Mouse (Mus musculus) lung, postnatal 10 days (tissue): ENCODE measurements around the gene Vsig10.
"Not testable (repeated sequence)": the region's sequence is repeated elsewhere in the genome, so short reads cannot be mapped to it uniquely, and the experiment has no call there.

Experiments
- DNase-seq: peaks from one replicate; pipeline ENCODE4 v3.0.0; 2021

Gene Vsig10

DNA sequence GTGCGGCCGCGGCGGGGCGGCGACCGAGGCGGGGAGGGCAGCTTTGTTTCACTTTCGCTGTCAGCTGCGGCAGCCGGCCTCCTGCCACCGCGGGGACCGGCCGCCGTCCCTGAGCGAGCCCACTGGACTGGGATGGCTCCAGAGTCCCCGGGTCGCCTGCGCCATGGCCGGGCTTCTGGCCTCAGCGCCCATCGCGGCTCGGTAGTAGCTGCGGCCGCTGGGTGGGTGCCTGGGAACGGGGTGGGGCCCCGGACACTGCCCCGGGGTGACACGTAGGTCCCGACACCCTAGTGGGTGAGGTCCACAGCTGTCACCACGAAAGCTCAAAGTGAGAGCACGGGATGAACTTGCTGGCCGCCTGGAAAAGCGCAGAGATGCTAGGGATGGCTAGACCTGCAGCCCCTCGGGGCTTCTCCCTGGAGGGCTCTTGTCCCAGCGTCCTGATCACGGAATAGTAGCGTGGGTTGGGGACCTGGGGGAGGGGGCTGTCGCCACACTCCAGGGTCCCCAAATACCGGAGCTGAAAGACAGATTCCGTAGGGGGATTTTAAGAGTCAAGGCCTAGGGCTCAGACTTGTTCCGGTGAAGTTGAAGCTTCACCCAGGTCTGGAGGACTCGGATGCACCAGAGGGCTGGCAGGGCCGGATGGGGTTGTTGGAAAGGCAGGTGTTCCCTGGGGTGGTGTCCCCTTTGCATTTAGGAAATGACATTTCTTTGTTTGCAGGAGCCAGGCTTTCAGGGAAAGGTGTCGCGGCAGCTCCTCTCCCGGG is 38.8 kb downstream of the Vsig10 start:
- peak; percentile 31 for DNase-seq

DNA sequence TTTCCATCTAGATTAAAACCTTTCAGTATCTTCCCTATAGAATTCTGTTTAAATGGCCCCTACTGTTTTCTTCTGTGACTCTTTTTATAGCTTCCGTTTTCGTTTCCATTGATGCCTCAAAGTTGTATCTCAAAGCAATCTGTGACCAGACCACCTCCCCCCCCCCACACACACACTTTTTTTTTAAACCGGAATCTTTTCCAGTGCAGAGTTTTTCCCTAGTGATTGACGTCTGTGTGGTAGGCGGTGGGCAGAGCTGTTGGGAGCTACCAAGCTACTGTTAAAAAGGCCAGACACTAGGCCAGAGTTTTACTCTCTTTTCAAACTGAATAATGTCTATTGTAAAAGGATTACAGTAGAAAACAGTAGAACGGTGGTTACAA is 39.4 kb downstream of the Vsig10 start:
- DNase-seq = no peak

DNA sequence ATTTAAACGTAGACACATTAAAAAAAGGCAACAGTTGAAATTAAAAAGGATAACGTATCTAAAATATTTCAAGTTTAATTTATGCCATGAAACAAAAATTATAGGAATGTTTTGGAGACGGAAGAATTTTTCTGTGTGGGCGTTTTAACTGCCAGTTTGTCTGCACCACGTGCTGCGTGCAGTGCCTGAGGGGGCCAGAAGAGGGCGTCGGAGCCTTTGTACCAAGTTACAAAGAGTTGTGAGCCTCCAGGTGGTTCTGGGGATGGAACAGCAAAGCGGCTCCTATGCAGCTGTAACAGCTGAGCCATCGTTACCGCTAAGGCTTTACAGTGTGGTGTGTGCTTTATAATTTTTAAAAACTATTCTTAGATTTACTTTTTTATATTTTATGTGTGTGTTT is 39.8 kb downstream of the Vsig10 start:
- peak; percentile 86 for DNase-seq

DNA sequence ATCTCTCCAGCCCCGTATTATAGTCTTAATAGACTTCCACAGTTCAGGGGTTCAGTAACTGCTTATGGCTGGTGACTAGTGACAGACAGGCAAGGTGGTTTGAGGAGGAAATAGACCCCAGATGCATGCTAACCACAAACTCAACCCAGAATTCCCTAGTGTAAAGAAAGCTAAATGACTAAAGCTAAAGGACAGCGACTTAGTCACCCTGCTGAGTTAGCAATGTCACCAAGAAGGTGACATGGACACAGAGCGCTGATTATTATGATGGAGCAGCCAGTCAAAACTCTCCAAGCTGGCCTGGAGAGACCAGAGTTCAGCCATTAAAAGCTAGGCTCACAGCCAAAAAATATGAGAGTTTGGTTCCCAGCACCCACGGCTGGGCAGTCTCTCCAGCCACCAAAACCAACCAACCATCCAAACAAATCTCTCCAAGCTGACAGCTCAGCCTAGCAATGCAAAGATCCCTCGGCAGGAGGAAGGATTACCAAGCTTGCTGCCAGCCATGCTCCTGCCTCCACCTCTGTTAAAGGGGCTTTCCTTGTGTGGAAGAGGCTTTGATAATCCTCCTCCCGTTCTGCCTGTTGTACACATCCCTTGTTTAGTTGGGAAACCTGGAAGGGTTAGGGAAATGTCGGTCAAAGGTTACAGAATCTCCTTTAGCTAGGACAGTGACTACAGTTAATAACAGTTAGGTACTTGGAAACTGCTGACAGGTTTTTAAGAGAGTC is 40.8 kb downstream of the Vsig10 start:
- no peak for DNase-seq

DNA sequence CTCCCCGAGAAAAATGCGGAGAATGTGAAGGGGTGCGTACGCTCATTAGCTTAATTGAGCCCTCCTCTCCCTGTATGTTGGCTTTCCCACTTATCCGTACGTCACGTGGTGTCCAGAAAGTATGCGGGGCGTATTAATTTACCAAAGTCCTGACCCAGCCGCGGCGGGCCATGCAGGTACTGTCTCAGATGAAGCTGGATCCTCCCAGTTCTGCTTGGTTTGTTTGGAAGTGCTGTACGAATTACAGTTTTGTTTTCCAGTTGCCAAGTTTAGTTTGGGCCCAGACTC is 41.3 kb downstream of the Vsig10 start:
- peak; percentile 25 for DNase-seq

DNA sequence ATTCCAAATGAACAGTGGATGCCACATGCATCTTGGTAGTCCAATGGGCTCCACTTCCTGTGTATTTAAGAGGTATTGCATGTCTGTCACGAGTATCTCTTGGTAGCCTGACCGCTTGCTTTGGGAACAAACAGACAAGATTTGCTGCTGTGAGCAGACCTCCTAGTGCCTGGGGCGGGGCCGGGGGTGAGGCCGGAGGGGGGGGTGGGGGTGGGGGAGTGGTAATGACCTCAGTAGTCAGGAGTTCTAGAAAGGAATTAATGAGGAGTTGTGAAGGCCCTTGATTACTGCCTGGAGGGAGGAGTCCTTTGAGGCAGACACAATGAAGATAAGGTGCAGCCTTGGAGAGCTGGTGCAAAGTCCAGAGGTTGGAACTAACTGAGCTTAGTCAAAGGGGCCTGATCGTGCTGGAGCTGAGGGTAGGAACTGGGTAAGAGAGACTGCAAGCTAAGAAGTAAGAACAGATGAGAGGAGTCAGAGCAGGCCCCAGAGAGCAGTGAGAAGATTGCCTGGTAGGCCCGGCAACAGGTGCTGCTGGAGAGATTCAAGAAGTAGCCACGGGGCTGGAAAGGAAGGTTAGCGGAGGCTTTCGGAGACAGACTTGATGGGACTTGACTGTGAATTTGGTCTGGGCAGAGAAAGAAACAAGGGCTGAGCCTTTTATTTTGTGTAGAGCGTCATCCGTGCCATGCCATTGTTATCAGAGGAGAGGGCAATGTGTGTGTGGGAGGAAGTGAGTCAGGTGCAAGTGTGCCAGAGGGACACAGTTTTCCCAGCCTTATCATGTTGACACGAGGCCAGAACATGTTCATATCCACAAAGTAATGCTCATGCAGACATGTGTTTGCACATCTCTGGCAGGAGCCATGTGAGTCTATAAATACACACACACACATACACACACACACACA is 42.0 kb downstream of the Vsig10 start:
- peak; percentile 19 for DNase-seq

DNA sequence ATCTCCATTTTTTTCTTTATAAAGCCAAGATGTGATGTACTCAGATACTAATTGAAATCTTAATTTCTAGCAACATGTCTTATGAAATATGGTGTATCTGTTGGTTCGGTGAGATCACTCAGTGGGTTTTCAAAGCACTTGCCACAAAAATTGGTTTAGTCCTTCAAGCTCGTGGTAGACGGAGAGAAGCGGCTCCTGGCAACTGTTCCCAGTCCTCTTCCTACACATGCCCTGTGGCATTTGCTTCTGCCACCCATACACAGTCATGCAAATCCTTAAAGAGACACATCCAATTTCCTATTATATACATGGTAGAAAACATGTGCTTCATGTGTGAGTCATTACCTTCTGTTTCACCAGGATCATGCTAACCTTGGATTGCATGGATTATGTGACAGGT is 42.7 kb downstream of the Vsig10 start:
- DNase-seq = no peak

DNA sequence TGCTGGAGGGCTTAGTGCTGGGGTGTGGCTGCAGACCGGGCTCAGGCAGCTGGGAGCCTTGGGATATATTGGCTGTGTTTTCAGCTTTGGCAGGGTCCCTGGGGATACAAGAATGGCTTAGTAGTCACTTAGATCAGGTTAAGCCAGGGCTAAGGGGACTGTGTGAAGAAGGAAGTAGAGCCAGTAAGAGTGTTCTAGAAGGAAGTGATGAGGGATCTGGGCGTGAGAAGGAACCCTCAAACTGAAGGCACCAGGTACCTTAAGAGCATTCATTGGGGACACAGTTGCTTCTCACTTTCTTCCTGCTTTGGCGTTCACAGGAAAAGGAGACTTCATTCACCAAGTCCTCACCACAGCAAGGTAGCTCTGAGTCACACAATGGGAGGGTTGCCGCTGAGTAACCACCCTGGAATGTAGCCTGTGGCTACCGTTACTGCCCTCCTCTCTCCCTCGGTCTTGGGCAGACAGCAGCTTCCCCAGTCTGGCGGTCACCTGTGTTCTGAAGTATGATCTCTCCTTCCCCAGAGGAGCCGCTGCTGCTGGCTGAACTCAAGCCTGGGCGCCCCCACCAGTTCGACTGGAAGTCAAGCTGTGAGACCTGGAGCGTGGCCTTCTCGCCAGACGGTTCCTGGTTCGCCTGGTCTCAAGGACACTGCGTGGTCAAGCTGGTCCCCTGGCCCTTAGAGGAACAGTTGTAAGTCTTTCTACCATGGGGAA is 44.3 kb downstream of the Vsig10 start:
- DNase-seq = peak; percentile 25

DNA sequence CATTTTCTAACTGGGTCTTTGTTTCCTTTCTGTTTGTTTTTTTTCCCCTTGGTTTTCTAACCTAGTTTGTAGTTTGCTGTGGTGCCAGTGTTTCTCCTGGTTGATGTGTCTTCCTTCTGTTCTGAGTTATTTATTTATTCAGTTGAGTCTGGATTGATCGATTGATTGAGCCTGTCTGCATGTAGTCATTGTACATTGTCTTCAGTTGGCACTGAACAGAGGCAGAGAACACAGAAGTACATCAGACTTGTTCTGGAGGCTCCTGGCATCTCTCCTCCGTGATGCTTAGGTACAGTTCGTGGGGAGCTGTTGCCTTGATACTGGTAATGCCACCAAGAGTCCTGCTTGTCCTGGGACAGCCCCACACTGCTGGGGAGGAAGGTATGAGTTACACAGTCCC is 45.9 kb downstream of the Vsig10 start:
- DNase-seq = no peak

DNA sequence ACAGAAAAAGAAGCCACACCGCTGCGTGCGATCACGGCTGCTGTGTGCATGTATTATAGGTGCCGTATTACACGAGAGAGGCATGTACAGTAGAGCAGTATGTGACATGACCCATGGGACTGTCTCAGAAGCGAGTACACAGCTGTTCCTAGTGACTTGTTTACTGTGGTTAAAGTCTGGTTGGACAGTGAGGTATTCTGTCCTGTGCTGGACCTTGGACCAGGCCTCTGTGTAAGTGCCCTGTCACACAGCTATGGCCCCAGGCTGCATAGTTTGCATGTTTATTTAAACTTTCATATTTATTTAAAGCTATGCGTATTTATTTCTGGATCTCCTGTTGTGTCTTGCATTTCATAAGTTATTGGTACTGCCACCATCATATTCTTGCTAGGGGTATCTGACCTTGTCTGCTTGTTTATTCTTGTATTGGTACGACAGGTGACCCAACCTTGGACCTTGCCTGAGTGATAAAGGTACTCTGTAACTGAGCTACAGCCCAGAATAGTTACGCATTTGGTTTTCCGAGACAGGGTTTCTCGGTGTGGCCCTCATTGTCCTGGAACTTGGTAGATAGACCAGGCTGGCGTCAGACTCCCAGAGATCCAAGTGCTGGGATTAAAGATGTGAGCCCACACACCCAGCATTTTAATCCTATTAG is 47.1 kb downstream of the Vsig10 start:
- no peak for DNase-seq

DNA sequence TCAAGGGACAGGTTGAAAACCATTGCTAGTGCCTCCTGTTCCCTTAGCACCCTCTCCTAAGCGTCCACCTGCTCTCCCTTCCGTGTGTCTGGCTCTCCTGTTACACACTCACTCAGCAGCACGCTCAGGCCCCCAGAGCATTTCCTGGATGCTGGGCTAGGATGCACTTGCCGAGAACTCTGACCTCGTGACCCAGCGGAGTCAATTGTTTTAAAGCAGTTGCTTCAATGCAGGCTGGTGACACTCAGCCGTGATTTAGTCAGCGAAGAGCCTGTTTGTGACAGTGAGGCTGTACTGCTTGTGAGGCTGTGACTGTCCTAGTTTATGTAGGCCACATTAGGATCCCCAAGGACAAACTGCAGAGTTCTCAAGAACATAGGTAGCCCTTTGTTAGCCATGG is 48.3 kb downstream of the Vsig10 start:
- no peak for DNase-seq

DNA sequence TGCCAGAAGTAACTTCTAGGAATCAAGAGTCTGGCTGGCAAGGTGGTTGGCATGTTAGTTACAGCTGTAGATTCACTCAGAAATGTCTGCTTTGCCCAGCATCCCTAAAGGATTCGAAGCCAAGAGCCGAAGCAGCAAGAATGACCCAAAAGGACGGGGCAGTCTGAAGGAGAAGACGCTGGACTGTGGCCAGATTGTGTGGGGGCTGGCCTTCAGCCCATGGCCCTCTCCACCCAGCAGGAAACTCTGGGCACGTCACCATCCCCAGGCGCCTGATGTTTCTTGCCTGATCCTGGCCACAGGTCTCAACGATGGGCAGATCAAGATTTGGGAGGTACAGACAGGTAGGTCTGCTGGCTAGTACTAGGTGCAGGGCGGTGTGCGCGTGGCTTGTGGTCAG is 51.7 kb downstream of the Vsig10 start:
- DNase-seq = peak; percentile 46

DNA sequence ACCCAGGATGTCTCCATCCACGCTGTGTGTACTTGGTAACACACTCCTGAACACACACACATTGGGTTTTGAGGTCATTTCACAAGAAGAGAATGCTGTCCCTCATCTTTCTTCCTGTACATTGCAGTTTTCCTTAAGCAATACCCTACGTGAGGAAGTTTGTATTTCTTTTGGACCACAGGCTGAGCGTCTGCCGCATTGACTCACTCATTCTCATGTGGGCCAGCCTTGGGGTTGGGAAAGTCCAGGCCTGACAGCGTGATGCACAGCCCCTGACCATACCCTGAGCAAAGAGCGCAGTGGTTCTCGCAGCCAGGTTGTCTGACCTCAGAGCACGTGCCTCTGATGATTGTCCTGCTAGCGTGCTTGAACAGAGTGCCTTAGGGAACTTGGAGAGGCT is 54.5 kb downstream of the Vsig10 start:
- DNase-seq = no peak

DNA sequence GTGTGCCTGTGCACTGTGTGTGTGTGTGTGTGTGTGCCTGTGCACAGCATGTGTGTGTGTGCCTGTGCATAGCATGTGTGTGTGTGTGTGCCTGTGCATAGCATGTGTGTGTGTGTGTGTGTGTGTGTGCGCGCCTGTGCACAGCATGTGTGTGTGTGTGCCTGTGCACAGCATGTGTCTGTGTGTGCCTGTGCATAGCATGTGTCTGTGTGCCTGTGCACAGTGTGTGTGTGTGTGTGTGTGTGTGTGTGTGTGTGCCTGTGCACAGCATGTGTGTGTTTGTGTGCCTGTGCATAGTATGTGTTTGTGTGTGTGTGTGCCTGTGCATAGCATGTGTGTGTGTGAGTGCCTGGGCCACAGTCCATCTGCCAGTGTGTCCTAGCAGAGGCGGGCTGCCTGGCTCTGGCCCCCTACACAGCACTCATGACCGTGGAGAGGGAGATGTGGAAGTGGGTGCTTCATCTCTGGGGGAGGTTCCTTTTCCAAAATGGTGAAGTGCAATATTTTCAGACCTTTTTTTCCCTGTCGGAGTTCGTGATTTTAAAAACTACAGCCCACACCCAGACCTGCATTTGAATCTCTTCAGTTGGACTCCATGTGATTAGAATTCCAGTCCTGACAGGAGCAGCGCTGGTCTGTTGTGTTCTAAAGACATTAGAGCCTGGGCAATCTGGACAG is 55.6 kb downstream of the Vsig10 start:
- DNase-seq = no peak

DNA sequence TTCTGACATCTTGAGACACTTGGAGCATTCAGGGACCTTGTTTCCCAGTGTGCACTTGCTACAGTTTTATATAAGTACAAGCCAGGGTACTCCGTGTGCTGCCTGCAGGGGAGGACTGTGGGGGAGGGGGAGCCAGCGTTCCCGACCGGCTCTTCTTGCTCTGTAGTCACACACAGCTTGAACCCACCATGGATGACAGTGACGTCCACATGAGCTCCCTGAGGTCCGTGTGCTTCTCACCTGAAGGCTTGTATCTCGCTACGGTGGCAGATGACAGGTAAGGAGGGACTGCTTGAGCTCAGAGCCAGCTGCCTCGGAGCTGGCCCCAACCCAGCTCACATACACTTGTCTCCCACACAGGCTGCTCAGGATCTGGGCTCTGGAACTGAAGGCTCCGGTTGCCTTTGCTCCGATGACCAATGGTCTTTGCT is 57.5 kb downstream of the Vsig10 start:
- DNase-seq = no peak

DNA sequence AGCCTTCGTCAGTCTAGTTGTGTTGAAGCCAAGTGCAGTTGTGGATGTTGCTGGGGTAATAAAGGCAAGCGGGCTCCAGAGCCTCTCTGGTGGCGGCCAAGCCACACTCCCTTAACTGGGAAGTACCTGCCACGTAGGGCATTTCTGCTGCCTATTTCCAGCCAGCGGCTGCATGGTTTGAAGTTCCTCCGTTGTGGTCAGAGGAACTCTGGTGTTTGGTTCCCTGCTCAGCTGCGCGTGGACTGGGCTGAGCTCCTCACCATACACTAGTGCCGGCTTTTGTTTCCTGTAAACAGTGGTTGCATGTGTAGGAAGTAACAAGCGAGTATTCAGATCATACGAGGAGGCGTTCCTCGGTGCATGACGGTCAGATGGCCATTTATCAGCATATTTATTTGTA is 58.8 kb downstream of the Vsig10 start:
- DNase-seq = not testable (repeated sequence)

DNA sequence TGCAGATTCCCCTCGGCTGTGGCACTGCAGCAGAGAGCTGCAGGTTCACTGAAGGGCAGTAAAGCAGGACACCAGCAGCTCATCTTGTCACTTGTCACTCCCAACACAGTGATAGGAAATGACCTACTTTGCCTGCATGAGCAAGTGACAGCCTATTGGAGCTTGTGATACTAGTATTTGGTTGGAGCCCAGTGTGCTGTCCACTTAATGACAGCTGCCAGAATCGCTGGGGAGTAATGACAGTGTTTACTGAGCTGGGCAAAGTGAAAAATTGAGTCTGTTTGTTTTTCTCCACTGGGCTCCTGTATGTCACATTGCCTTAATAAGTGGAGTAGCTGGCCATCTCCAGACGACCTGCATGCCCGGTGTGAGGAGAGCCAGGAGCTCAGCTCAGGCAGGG is 61.3 kb downstream of the Vsig10 start:
- DNase-seq = no peak

DNA sequence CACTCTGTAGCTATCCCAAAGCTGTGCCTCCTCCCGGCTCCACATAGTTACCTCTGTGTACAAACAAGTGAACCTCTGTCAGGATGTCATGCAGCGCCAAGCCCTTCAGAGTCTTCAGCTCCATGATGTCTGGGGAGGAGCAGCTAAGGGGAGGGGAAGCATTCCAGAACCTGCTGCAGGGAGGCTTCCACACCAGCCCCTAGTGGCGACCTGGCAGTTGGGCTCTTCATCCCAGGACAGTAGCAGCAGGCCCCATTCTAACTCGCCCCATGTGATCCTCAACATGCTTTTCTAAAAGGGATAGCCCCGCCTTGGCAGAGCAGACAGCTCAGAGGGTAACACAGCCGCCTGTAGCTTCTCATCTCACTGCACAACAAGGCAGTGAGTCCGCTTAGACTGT is 62.9 kb downstream of the Vsig10 start:
- DNase-seq = no peak

DNA sequence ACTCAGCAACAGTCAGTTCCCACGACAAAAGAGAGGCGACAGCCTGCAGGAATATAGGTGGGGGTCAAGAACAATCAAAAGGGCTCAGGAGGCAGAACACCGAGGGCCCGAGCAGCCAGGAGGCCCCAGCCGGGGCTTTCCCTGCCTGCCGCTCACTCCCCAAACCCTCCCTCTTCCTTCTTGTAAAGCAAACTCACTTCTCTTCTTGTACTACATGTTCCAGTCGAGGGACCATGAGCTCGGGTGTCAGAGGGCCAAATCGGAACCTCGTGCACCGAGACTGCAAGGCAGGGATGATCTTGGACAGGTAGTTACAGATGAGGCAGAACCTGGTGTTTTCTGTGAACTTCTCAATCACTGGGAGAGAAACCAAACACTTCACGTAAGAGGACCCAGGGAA is 64.3 kb downstream of the Vsig10 start:
- DNase-seq = no peak

DNA sequence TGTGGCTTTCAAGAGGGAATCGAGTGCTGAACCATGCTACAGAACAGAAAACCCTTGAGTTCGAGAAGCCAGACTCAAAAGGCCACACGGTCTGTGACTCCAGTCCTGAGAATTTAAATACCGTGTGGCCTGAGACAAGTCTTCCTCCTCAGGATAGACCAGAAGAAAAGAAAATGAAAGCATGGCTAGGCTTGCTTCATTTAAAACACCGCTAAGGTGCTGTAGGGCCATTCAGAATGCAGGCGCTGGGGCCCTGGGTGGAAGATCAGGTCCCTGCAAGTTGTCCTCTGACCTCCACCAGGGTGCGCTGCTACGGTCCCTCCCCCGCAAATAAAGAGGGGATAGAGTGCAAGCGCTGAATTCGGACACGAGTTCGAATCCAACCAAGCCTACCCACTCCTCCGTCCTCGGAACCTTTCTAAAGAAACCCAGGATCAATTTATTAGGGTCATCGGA is 69.4 kb downstream of the Vsig10 start:
- DNase-seq = peak; percentile 68

DNA sequence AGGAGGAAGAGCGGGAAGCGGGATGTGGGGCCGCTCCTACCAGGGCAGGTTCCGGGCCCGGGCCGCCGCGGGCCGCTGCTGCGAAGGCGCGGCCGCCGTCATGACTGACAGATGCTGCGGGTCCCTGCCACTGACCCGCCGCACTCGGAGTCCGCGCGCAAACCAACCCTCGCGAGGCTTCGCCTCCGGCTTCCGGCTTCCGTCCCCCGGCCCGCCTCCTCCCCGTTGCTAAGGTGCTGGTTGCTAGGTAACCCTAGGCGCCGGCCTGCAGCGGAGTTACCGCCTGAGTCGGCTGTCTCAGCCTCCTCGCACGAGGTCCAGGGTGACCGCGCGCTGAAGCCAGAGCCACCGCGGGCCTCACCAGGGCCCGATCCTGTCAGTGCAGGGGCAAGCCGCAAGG is 70.0 kb downstream of the Vsig10 start, which contains the start of gene Rfc5:
TSS of gene Rfc5 (minus strand) at position 171 of the 400 bp plus-strand sequence.
- DNase-seq = peak; percentile 98

DNA sequence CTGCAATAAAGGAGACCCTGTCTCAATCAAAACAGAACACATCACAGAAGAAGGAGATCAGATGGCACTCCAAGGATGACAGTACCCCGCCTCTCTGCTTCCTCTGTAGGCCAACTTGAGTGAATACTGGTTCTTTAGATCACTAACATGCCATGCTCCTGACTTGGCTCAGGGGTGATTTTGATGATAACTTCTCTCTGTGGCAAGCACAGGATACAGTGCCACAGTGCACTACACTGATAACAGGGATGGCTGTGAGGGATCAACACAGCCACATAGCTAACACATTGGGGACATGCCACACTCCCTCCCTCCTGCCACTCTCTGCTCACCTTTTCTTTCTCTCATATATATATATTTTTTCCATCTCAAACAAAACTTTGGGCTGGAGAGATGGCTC is 72.0 kb downstream of the Vsig10 start:
- no peak for DNase-seq
